Comparison of ENCODE assay signal across 24 mouse cellular contexts in the genomic region with DNA sequence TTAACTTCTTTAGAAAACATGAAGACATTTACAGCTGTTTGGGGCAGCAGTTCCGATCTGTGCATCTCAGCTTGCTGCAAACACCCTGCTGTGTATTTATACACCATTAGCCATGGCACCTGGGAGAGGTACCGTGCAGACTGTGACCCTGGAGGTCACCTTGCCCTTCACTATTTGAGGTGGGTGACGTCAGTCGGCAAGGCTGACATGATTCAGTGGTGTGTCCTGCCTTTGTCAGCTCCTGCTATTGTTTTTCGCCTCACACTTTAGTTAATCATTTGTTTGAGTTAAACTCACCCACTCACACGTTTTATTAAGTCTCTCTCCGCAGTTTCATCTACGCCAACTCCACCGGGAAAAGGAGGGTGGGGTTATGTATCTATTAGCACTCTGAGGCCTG.
A peak's percentile ranks its signal among the peaks of the same experiment; 100 is the strongest.
DNase-seq lines count a peak whose midpoint lies in the region; ATAC-seq and TF ChIP-seq lines count a peak whose summit lies in the region.
"Had no signal": no experiment of that assay in that cellular context is flagged by ENCODE, and none has a peak within 500 bp of the region (broad histone marks: within the 10 kb centered on the region; RNA-seq: fewer than 3 reads in every experiment).

No protein-coding gene starts in this region.

- H3K36me3 ChIP-seq in kidney, adult 2 months (ENCODE audit: control insufficient read depth, insufficient read depth, low read length) = no peaks in the 10 kb centered on the region
- H3K36me3 ChIP-seq in stomach, embryonic 14.5 days (ENCODE audit: control insufficient read depth, insufficient read depth, low read length) = no peaks in the 10 kb centered on the region
- no peaks in the 10 kb centered on the region for H3K36me3 ChIP-seq in forebrain, embryonic 15.5 days
- H3K36me3 ChIP-seq: liver, embryonic 15.5 days; lung, embryonic 15.5 days; midbrain, embryonic 10.5 days; midbrain, embryonic 15.5 days; neural tube, embryonic 15.5 days had no signal

- no peaks in the 10 kb centered on the region for H3K27me3 ChIP-seq in kidney, adult 2 months (replicated peaks; ENCODE audit: control insufficient read depth, insufficient read depth, low read length)
- no peaks in the 10 kb centered on the region for H3K27me3 ChIP-seq in stomach, embryonic 14.5 days (ENCODE audit: control insufficient read depth, insufficient read depth, low read length)
- no peaks in the 10 kb centered on the region for H3K27me3 ChIP-seq in forebrain, embryonic 15.5 days
- H3K27me3 ChIP-seq: forebrain, embryonic 13.5 days; liver, embryonic 15.5 days; lung, embryonic 15.5 days; midbrain, embryonic 15.5 days; neural tube, embryonic 15.5 days had no signal

- H3K9ac ChIP-seq in stomach, embryonic 14.5 days (replicated peaks; ENCODE audit: low read depth, low read length) = no peak overlapping the region
- H3K9ac ChIP-seq in forebrain, embryonic 15.5 days (replicated peaks) = no peak overlapping the region
- H3K9ac ChIP-seq: forebrain, embryonic 13.5 days; hindbrain, embryonic 14.5 days; liver, embryonic 15.5 days; lung, embryonic 15.5 days; midbrain, embryonic 15.5 days; neural tube, embryonic 15.5 days had no signal

- H3K27ac ChIP-seq in kidney, adult 2 months (ENCODE audit: insufficient read depth, low read depth, low read length) = no peak overlapping the region
- no peak overlapping the region for H3K27ac ChIP-seq in stomach, embryonic 14.5 days (ENCODE audit: low read length)
- H3K27ac ChIP-seq in forebrain, embryonic 15.5 days (replicated peaks) = no peak overlapping the region
- H3K27ac ChIP-seq: forebrain, embryonic 13.5 days; hindbrain, embryonic 14.5 days; liver, embryonic 15.5 days; lung, embryonic 15.5 days; midbrain, embryonic 10.5 days; midbrain, embryonic 15.5 days; neural tube, embryonic 15.5 days had no signal

- H3K4me3 ChIP-seq in kidney, adult 2 months (ENCODE audit: insufficient read depth, low read depth, low read length) = no peak overlapping the region
- no peak overlapping the region for H3K4me3 ChIP-seq in stomach, embryonic 14.5 days (ENCODE audit: low read depth, low read length)
- no peak overlapping the region for H3K4me3 ChIP-seq in forebrain, embryonic 15.5 days
- H3K4me3 ChIP-seq: forebrain, embryonic 13.5 days; liver, embryonic 15.5 days; lung, embryonic 15.5 days; midbrain, embryonic 10.5 days; midbrain, embryonic 15.5 days; neural tube, embryonic 15.5 days had no signal

- TF ChIP-seq POLR2A in kidney, adult 2 months (IDR thresholded peaks at IDR 0.05; ENCODE audit: low read depth, low read length) = no peak

- whole genome bisulfite sequencing in kidney, adult 2 months = 43% methylated on average over 9 of the region's 9 CpGs
- WGBS in stomach, embryonic 14.5 days = 56% methylated on average over 9 of the region's 9 CpGs
- 57% methylated on average over 9 of the region's 9 CpGs for WGBS in forebrain, embryonic 15.5 days

- no peak for TF ChIP-seq CTCF in kidney, adult 2 months (conservative IDR thresholded peaks at IDR 0.05; ENCODE audit: insufficient read depth, insufficient read length, low read depth, low read length)

- no peak overlapping the region for H3K4me2 ChIP-seq in stomach, embryonic 14.5 days (replicated peaks; ENCODE audit: low read depth, low read length)
- no peak overlapping the region for H3K4me2 ChIP-seq in forebrain, embryonic 15.5 days (replicated peaks)
- H3K4me2 ChIP-seq: forebrain, embryonic 13.5 days; heart, embryonic 11.5 days; hindbrain, embryonic 14.5 days; liver, embryonic 15.5 days; lung, embryonic 15.5 days; midbrain, embryonic 15.5 days; neural tube, embryonic 15.5 days had no signal

- H3K4me1 ChIP-seq in kidney, adult 2 months (ENCODE audit: control insufficient read depth, insufficient read depth, low read length) = no peaks in the 10 kb centered on the region; the same call in 1 of the 2 replicates
- H3K4me1 ChIP-seq in stomach, embryonic 14.5 days (ENCODE audit: control insufficient read depth, insufficient read depth, low read length) = no peaks in the 10 kb centered on the region
- H3K4me1 ChIP-seq in forebrain, embryonic 15.5 days = no peaks in the 10 kb centered on the region
- H3K4me1 ChIP-seq: forebrain, embryonic 13.5 days; liver, embryonic 15.5 days; midbrain, embryonic 15.5 days had no signal

- peak; percentile 26 for DNase-seq in kidney, adult 2 months
- no peak for DNase-seq in kidney, adult 18-20 months
- DNase-seq in ES-CJ7 (ENCODE audit: low read depth, low spot score) = peak; percentile 22
- peak; percentile 44 for DNase-seq in R1 (ENCODE audit: low read depth, low spot score)
- no peak for DNase-seq in spleen, adult 18-20 months
- DNase-seq: adrenal gland, postnatal 10 days; cerebellum, adult 9-10 months; cerebellum, postnatal 36 days; gastrocnemius, postnatal 14 days; heart, postnatal 4 days; liver; right cerebral cortex, adult 18-20 months; thymus, postnatal 14 days had no signal

- 0 out of 2 replicates have a peak, but pooled peaks have one; percentile 46 for ATAC-seq in stomach, embryonic 14.5 days (ENCODE audit: insufficient number of reproducible peaks, insufficient read depth, low FRiP score, low read depth)
- no peak for ATAC-seq in forebrain, embryonic 15.5 days (replicated peaks)
- ATAC-seq: CD4-positive, CD25-positive, alpha-beta regulatory T cell, adult 4 months; forebrain, embryonic 13.5 days; midbrain, embryonic 15.5 days had no signal

- H3K9me3 ChIP-seq in stomach, embryonic 14.5 days (ENCODE audit: control insufficient read depth, low read depth, low read length) = no peaks in the 10 kb centered on the region
- no peaks in the 10 kb centered on the region for H3K9me3 ChIP-seq in forebrain, embryonic 15.5 days
- H3K9me3 ChIP-seq: forebrain, embryonic 13.5 days; liver, embryonic 15.5 days; lung, embryonic 15.5 days; midbrain, embryonic 10.5 days; midbrain, embryonic 15.5 days; neural tube, embryonic 15.5 days had no signal

Comparison
In these comparisons a context has a peak if more than half of its experiments do, and no peak if none do; other contexts are left out.
1. DNase-seq: peak in kidney, adult 2 months (single experiment), ES-CJ7 (single experiment) and R1 (single experiment); none in kidney, adult 18-20 months (single experiment) and spleen, adult 18-20 months (0 of 2).